ENCODE assay signal across 20 mouse cellular contexts in genomic region chr8:122469407-122469806, GRCm38 (mm10). TPM values are rescaled to one million over a fixed set of nuclear protein-coding genes. Genes with fewer than 3 reads are reported as not detected.
"Had no signal": no experiment of that assay in that cellular context is flagged by ENCODE, and none has a peak within 500 bp of the region (broad histone marks: within the 10 kb centered on the region; RNA-seq: fewer than 3 reads in every experiment).

No protein-coding gene starts in this region.

- H3K9ac ChIP-seq: intestine, embryonic 15.5 days; limb, embryonic 13.5 days; liver, embryonic 13.5 days had no signal

- H3K27ac ChIP-seq: intestine, embryonic 15.5 days; kidney, postnatal 0 days; layer of hippocampus, adult 2 months; limb, embryonic 10.5 days; limb, embryonic 13.5 days; liver, embryonic 13.5 days; stomach, postnatal 0 days had no signal

- H3K27me3 ChIP-seq: intestine, embryonic 15.5 days; limb, embryonic 13.5 days; liver, embryonic 13.5 days had no signal

- H3K9me3 ChIP-seq: intestine, embryonic 15.5 days; limb, embryonic 10.5 days; limb, embryonic 13.5 days; liver, embryonic 13.5 days had no signal

- DNase-seq: kidney, adult 18-20 months; layer of hippocampus, adult 9-11 months; liver, embryonic 13.5 days; lung, adult 2 months; lung, postnatal 14 days; lung, postnatal 4 days; midbrain, embryonic 14.5 days had no signal

- H3K4me3 ChIP-seq: intestine, embryonic 15.5 days; layer of hippocampus, adult 2 months; limb, embryonic 10.5 days; limb, embryonic 13.5 days; liver, embryonic 13.5 days had no signal

- H3K4me2 ChIP-seq: intestine, embryonic 15.5 days; limb, embryonic 13.5 days; liver, embryonic 13.5 days; midbrain, embryonic 11.5 days had no signal

- ATAC-seq: intestine, embryonic 15.5 days had no signal

- H3K4me1 ChIP-seq: intestine, embryonic 15.5 days had no signal

RNA-seq across cellular contexts. Expression of gene Snai3, which starts 8.9 kb away (rescaled TPM):
- total RNA-seq: layer of hippocampus, adult 2 months; layer of hippocampus, postnatal 25 days; liver, adult 2 months; megakaryocyte-erythroid progenitor cell, adult 5-6 weeks; midbrain, postnatal 0 days had no signal
- polyA plus RNA-seq: limb, embryonic 10.5 days; midbrain, embryonic 11.5 days; midbrain, embryonic 14.5 days; midbrain, postnatal 0 days; neural tube, embryonic 11.5 days; neural tube, embryonic 14.5 days had no signal
